Mouse (Mus musculus) inflammation-experienced regulatory T-cells, adult 16 weeks (primary cell): ENCODE data around the gene Evc2. TPM values are rescaled to one million over a fixed set of nuclear protein-coding genes. Genes with fewer than 3 reads are reported as not detected.

ENCODE experiments used
- polyA plus RNA-seq: library from polyadenylated mRNA; unstranded; fragments of 100-300 nt; shearing (Covaris generic); gene quantifications from one replicate; pipeline ENCODE4 v1.2.1, GENCODE M21; 2017

Evc2 gene
- not detected for polyA plus RNA-seq

GRCm38 (mm10) chr5:37338288-37338687 lies at the start of gene Evc2:
Evc2 (plus strand) TSS chr5:37338499.

DNA sequence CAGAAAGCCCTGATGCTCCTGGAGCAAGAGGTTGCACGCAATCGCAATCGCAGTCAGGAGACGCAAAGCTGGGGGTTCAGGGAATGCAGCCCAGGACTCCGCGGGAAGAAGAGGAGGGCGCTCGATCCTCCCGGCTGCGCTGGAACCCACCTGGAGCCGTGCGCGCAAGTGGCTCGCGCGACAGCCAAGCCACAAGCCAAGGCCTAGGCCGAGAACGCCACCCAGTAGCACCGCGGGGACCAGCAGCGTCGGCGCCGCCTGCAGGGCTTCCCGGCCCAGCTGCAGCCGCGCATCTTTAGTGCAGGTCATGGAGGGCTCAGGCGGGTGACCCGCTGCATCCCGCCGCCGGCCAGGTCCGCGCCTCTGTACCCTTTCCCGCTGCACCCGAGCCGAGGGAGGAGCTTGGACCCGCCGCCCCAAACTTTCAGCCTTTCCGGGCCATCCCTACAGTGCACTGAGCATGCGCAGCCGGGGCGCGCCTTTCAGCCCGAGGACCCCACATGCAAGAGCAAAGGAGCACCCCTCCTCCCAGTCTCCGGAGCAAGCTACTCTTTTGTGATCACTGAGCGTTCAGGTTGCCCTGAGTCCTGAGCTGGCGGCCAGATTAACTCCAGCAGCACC lies 1.7 kb upstream of the Evc2 start, which contains the start of gene Evc:
Gene Evc, minus strand, starts transcription at position 410 of the 621 bp plus-strand sequence.

Other genes starting within 250 kb of the Evc2 start
- 34.8 TPM for gene Crmp1, start 96.6 kb upstream of the Evc2 start, polyA plus RNA-seq
- gene Evc, start 1.6 kb upstream of the Evc2 start, polyA plus RNA-seq, result 0.28 TPM